Mouse (Mus musculus): ENCODE measurements around the gene Igfbp6.

- no peak for TF ChIP-seq CTCF (IDR thresholded peaks at IDR 0.05; ENCODE audit: low read depth, low read length)
- TF ChIP-seq GATA1 (IDR thresholded peaks at IDR 0.05; ENCODE audit: borderline replicate concordance, low read length) = no peak
- TF ChIP-seq TAL1 (conservative IDR thresholded peaks at IDR 0.05; ENCODE audit: low read depth, low read length) = no peak
Measured at GRCm38 (mm10) chr15:102101672-102102541, 42.3 kb upstream of the Igfbp6 start.

All from G1E (cell line).